Mouse (Mus musculus) ES-CJ7 (cell line): ENCODE measurements around the gene Sec14l5.
"Not testable (repeated sequence)": the region's sequence is repeated elsewhere in the genome, so short reads cannot be mapped to it uniquely, and the experiment has no call there.

Experiments
- DNase-seq: peaks from one replicate; pipeline ENCODE4 v3.0.0; 2011; ENCODE audit warnings: low read depth, low spot score

The Sec14l5 gene

DNA sequence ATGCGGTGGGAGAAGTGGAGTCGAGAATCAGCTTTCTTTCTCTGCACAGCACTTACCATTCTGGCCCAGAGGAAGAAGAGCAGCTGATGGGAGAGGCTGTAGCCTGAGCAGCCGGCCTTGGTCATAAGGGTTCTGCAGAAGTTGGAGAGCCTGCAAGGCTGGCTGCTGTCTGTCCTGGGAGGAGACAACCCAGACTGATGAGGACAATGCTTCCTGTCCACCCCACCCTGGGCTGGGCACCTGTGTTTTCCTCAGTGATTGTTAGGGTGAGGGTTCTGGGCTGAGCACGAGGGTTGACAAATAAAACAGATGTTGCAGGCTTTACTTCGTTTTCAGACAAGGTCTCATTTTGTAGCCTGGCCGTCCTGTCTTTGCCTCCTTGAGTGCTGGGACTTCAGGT, 69.8 kb downstream of the Sec14l5 start:
- no peak for DNase-seq

DNA sequence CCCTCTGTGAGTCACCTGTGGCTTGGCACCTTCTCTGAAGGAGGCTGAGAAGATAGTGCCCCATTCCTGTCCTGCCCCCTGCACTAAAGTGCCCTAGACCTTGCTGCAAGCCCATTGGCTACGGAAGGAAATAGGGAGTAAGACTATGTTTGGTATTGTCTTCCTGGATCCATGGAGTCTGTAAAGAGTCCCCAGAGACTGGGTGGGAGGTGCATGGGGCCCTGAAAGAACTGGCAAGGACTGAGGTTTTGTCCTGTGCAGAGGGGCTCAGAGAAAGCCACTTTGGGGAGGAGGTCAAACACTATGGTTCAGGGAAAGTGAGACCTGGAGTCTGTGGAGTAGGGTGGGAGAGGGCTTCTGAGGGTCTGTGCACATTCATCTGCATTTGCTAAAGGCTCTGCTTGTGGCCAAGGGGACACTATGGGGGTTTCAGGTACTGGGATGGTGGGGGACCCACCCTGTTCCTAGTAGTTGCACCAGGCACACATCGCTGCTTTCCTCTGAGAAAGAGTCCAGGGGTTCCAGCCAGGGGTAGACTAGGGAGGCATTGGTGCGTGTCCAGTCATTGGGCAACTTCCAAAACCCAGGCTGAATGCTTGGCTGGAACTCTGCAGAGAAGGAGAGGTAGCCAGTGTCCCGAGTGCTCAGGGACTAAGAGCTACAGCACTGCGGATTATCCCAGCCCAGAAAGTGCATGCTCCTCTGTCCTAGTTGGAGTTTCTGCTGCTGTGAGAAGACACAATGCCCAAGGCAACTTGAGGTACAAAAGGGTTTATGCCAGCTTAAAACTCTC, 70.6 kb downstream of the Sec14l5 start:
- no peak for DNase-seq

DNA sequence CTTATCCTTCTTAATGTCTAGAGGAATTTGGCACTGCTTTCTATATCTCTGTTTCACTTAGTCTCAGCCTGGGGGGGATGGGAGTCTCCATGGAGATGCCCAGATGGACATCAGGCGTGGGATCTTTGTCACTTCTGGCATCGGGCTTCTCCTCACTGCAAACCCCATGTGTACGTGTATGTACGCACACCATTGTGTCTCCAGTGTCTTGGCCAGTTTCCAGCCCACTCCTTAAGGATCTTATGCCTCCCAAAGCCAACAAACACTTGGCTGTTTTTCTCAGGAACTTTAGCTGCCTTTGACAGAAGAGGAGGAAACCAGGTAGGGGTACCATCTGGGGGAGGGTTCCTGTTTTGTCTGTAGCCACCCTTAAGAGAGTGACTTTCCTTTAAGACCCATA, 74.5 kb downstream of the Sec14l5 start:
- DNase-seq: no peak

DNA sequence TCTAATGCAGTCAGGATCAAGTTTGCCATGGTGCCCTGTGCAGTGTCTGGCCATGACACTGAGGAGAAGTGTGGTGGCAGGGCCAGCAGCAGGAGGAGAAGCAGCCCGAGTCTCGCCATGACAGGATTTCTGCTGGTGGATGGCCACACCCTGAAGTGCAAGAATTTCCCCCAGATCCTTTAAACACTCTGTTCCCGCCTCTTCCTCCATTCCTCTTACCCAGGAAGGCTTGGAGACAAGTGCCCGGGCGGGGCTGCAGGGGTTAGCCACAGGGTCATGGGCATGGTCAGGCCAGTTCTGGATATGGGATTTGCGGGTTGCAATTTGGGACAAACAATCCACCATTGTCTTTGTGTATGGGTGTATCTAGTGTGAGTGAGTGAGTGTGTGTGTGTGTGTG, 75.2 kb downstream of the Sec14l5 start, which contains the start of gene AU021092:
Gene AU021092, minus strand, starts transcription at position 160 of the 400 bp plus-strand sequence.
- peak; percentile 15 for DNase-seq

DNA sequence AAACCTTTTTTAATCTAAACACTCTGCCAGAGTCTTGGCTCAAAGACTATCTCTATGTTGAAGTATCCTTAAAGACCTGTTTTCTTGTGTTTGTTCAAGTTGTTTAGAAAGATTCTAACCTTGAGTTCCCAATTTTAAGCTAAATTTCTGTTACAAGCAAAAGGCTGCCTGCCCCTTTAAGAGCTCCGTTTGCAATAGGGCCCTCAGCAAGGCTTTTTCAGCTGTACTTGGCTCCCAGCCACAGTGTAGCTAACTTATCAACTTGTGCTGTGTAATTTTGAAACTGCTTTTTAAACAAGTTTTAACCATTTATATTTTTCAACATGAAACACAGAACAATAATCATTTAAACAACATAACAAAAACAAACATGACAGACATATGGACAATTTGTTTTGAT, 79.6 kb downstream of the Sec14l5 start:
- DNase-seq: not testable (repeated sequence)

DNA sequence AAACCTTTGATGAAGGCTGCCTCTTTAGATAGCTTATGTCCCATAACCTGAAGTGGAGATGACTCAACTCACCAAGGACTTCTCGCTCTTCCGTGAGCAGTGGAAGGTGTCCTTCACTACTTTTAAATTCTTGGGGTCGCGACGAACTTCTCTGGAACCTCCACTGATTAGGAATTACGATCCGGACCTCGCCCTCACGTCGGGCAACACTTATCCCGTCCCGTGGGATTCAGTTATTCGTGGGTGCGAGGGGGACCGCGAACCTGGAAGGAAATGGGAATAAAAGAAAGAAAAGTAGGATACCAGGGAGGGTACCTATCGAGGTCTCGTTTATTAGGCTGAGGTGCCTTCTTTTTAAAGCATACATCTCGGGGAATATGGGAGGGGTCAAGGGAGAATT, 80.6 kb downstream of the Sec14l5 start:
- DNase-seq: not testable (repeated sequence)

DNA sequence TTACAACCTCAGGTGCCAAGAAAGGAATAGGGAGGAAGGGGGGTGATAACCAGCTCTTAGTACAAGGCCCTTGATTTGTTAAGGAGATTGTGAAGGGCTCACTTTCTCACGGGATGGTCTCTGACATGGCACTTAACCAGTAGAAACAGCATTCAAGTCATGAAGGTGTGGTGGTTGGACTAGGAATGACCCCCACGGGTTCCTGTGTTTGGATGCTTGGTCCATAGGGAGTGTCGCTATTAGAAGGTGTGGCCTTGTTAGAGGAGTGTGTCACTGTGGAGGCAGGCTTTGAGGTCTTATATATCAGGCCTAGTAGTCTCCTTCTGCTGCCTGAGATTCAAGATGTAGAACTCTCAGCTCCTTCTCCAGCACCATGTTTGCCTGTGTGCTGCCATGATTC, 81.2 kb downstream of the Sec14l5 start:
- DNase-seq: not testable (repeated sequence)

DNA sequence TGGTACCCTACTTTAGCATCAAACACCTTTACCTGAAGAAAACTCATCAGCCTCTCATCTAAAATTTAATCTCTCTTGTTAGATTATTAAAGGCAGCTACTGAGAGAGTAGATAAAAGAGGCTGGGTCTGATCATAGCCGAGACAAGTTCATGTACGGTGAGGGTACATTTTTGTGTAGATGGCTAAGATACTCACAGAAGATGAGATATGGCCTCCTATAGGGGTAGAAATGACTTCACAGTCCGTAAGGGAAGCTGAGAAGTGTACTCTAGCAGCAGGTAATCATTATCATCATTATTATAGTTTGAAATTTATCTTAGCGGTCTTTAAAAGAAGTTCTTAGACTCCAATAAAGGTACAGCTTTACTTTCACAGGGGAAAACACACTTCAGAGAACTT, 86.1 kb downstream of the Sec14l5 start:
- DNase-seq: no peak

DNA sequence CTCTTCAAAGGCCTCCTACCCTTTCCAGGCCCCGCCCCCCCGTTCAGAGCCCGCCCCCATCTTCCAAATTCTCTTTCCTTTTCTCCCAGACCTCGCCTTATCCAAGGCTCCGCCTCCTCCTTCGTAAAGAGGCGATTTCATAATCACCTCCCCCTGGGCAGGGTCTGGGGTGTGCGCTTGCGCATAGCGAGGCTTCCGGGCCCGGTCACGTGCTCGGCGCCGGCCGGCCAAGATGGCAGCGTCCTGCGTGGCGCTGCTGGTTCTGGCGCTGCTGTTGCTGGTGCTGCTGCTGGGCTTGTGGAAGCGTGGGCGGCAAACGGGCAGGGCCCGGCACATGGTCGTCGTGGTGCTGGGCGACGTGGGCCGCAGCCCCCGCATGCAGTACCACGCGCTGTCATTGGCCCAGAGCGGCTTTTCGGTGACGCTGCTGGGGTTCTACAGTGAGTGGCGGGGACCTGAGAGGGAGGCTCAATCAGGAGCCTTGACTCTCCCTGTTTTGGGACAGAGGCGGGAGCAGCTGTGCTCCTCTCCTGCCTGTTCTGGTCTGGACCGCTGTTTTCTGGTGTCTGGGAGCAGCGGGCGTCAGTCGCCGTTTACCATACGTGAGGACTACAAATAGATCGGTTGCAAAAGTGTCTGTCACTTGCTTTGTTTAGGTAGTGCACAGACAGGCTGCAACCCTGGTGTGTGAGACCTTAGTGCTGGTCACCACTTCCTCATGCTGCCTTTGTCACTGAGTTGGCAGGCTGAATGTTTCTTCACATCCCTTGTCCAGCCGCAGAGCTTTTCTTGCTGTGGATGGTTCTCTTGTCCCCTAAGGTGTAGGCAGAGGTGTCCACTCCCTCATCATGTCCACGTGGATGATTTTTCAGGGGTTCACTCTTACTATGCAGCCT, 86.8 kb downstream of the Sec14l5 start, which contains the start of gene Alg1:
Gene Alg1, plus strand, starts transcription at position 204 of the 896 bp plus-strand sequence.
- DNase-seq: peak; percentile 97
